Mouse (Mus musculus) cortical plate, adult 2 months (tissue): Measurements from ENCODE around the gene Btbd35f30. TPM values are rescaled to one million over a fixed set of nuclear protein-coding genes. Genes with fewer than 3 reads are reported as not detected.
"Not testable (repeated sequence)": the region's sequence is repeated elsewhere in the genome, so short reads cannot be mapped to it uniquely, and the experiment has no call there.

Experiments used
- H3K27ac ChIP-seq: fragments of 200-500 bp; 2 replicates; pipeline ENCODE4 v1.5.1; 2012; ENCODE audit warnings: low read length, control low read depth, inconsistent platforms; ENCODE audit not compliant: insufficient read depth
- H3K4me1 ChIP-seq: fragments of 200-500 bp; 2 replicates; pipeline ENCODE4 v1.6.1; 2011; ENCODE audit warnings: low read length; ENCODE audit not compliant: control insufficient read depth, insufficient read depth
- H3K4me3 ChIP-seq: fragments of 200-500 bp; 2 replicates; pipeline ENCODE4 v1.5.1; 2011; ENCODE audit warnings: mild to moderate bottlenecking, low read length, control low read depth; ENCODE audit not compliant: insufficient read depth
- polyA plus RNA-seq: library from polyadenylated mRNA; depleted of rRNA; stranded (reverse); fragments of >200 nt; gene quantifications from 2 replicates; pipeline ENCODE4 v1.2.3, GENCODE M21; 2012; rRNA removed

The Btbd35f30 gene
- polyA plus RNA-seq: not detected in 2 replicates

GRCm38 (mm10) chrX:32894325-32894724 lies at the start of gene Btbd35f30:
Gene Btbd35f30 (plus strand): TSS chrX:32894625.
- not testable (repeated sequence) for H3K4me3 ChIP-seq, H3K4me1 ChIP-seq, H3K27ac ChIP-seq

- H3K27ac ChIP-seq, H3K4me1 ChIP-seq: not testable (repeated sequence)
Observed at GRCm38 (mm10) chrX:32941468-32941867, 47.0 kb downstream of the Btbd35f30 start, which contains the start of gene Gm21789. Gene Gm21789 (plus strand): TSS chrX:32941768.

More at GRCm38 (mm10) chrX:32941468-32941867, 47.0 kb downstream of the Btbd35f30 start, which contains the start of gene Gm21789:
- H3K4me3 ChIP-seq: not testable (repeated sequence)

Other genes starting within 250 kb of the Btbd35f30 start
- not detected in 2 replicates for gene Gm5926, start 243.9 kb upstream of the Btbd35f30 start, polyA plus RNA-seq
- not detected in 2 replicates for gene Btbd35f21, start 168.5 kb upstream of the Btbd35f30 start, polyA plus RNA-seq
- gene Gm21789, start 47.1 kb downstream of the Btbd35f30 start, polyA plus RNA-seq: not detected in 2 replicates
- not detected in 2 replicates for gene Btbd35f5, start 79.3 kb downstream of the Btbd35f30 start, polyA plus RNA-seq